Mouse (Mus musculus) spleen, adult 12 weeks (tissue): ENCODE data around the gene Mamdc2.
A peak's percentile ranks its signal among the peaks of the same experiment; 100 is the strongest.

Experiments used
- DNase-seq: peaks from one replicate; pipeline ENCODE4 v3.0.0; 2022; ENCODE audit warnings: low spot score

Mamdc2 gene

GRCm38 (mm10) chr19:23273355-23274053 is 174.7 kb downstream of the Mamdc2 start, which contains the start of gene Smc5:
Gene Smc5, minus strand, starts transcription at chr19:23273897.
- DNase-seq: peak; percentile 93

DNA sequence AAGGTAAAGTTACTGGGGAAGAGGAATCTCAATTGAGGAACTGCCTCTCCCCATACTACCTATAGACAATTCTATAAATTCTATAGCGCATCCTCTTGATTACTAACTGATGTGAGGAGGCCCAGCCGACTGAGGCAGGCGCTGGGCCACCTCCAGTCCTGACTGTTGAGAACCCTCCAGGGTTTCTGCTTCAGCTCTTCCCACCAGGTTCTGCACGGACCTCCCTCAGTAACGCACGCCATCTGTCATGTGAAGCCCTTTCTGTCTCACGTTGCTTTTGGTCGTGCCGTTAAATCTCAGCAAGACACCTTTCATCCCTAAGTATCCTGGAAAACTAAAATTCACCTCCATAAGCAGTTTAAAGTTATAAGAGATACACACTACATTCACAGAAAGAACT is 191.5 kb downstream of the Mamdc2 start:
- DNase-seq: no peak
